Mouse (Mus musculus) retina, postnatal 7 days (tissue): ENCODE measurements around the gene Capn3.

Experiments used
- DNase-seq: peaks from one replicate; pipeline ENCODE4 v3.0.0-alpha.2; 2012; ENCODE audit warnings: low read depth, low spot score

The Capn3 gene

DNA sequence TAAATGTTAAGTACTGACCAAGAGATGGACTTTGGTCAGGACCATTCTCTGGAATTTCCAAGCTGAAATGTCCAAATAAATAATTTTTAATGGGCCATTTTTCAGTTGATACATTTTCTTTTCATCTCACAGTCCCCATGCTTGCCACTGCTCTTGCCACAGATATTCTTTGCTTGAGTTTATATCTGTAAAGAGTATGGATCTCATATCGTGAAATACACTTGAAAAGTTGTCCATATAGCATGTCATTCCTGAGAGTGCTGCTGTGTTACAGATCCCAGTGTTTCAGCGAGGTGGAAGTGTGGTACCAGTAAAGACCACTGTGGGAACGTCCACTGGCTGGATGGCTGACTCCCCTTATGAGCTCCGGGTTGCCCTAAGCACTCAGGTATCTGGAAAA is at the start of gene Capn3:
TSS of gene Capn3 (plus strand) at position 301 of the 400 bp plus-strand sequence.
- no peak for DNase-seq

GRCm38 (mm10) chr2:120411096-120411628 is 44.7 kb upstream of the Capn3 start:
- no peak for DNase-seq

DNA sequence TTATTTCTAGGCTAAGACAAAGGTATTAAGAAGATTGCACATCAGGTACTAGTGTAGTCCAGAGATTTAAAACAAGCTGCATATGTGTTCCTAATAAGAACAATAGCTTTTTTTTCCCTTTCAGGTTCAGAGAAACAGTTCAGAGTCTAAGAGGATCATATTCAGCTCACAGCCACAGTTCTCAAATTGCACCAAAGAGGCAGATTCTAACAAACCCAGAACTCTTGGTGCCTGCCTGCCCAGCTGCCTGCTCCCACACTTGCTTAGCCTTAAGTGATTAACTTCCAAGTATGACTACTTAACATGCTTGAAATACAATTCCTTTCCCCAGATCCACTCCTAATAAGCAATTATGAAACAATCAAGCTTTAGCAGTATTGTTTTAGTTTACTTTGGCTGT is 41.7 kb upstream of the Capn3 start:
- DNase-seq, result no peak

- no peak for DNase-seq
Measured at GRCm38 (mm10) chr2:120414738-120415414, 40.9 kb upstream of the Capn3 start.

GRCm38 (mm10) chr2:120424386-120424785 is 31.4 kb upstream of the Capn3 start:
- no peak for DNase-seq

DNA sequence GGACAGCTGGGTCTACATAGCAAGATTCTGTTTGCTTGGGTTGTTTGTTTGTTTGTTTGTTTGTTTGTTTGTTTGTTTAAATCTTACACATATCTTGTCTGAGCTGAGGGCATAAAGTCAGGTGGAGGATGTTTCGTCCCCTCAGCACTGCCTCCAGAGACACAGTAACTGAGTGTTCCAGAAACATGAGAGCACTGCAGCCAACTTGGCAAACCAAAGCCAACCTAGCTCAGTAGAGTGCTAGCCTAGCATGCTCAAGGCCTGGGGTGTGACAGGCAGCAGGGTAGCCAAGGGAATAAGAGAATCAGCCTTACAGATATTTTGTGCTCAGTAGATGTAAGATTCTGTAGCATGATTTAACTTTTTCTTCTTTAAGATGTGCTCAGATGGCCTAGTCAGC is 11.3 kb upstream of the Capn3 start:
- no peak for DNase-seq

- DNase-seq, result no peak
Measured at GRCm38 (mm10) chr2:120446373-120446772, 9.4 kb upstream of the Capn3 start.

DNA sequence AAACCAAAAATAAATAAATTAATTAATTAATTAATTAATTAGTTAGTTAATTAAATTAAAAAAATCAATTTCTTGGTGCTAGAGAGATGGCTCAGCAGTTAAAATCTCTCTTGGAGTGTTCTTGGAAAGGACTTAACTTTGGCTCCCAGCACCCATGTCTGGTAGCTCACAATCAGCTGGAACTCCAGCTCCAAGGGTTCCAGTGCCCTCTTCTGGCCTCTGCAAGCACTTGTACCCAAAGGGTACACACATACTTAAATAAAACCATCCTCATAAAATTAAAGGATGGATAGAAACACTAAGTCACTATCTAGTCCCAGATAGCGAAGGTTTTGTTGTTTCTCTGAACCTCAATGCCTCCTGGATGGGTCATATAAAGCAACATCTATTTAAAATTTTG is 8.5 kb upstream of the Capn3 start:
- no peak for DNase-seq

- DNase-seq, result no peak
Measured at GRCm38 (mm10) chr2:120450724-120451123, 5.1 kb upstream of the Capn3 start.

- DNase-seq, result no peak
Measured at GRCm38 (mm10) chr2:120452600-120452999, 3.2 kb upstream of the Capn3 start.

DNA sequence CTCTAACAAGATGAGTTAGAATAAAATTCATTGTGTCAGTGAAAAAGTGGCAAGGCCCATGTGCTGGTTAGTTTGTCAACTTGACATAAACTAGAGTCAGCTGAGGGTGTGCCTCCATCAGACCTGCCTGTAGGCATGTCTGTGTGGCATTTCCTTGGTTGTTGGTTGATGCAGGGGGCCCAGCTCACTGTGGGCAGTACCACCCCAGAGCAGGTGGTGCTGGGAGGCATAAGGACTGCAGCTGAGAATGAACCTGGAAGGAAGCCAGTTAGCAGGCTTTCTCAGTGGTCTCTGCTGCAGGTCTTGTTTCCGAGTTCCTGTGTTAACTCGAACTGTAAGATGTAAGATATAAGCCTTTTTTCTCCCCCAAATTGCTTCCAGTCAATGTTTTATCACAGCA is 832 bp upstream of the Capn3 start:
- DNase-seq, result no peak

GRCm38 (mm10) chr2:120460216-120460615 is 4.4 kb downstream of the Capn3 start:
- DNase-seq, result no peak

DNA sequence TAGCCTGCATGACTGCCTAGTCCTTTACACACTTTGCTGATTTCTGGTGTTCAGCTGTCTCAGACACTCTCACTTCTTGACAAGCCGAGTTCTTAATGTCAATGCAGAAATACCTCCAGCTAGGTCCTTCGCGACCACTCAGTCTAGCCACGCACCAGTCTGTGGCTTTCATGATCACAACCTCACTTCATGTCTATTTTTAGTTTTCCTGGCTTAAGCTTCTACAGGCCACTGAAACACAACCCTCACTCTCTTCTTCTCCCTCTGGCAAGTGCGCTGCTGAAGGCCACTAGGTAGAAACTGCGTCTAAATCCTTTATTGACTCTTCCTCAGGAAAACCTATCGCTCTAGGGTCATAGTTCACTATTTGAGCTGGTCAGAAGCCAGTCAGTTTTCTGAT is 7.5 kb downstream of the Capn3 start:
- DNase-seq, result no peak

DNA sequence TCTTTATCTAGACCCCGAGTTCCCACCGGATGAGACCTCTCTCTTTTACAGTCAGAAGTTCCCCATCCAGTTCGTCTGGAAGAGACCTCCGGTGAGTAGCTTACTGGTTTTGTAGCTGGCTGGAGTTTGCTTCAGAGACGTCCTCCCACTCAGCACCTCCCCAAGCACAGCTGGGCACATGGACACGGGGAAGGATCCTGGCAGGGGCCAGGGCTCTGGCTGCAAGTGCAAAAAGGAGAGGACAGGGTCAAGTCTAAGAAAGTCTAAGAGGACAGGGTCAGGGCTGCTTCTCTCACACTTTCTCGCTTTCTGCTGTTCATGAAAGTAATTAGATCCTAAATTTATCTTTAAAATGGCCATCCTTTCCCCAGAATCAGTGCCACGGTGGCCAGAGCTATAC is 8.3 kb downstream of the Capn3 start:
- no peak for DNase-seq

DNA sequence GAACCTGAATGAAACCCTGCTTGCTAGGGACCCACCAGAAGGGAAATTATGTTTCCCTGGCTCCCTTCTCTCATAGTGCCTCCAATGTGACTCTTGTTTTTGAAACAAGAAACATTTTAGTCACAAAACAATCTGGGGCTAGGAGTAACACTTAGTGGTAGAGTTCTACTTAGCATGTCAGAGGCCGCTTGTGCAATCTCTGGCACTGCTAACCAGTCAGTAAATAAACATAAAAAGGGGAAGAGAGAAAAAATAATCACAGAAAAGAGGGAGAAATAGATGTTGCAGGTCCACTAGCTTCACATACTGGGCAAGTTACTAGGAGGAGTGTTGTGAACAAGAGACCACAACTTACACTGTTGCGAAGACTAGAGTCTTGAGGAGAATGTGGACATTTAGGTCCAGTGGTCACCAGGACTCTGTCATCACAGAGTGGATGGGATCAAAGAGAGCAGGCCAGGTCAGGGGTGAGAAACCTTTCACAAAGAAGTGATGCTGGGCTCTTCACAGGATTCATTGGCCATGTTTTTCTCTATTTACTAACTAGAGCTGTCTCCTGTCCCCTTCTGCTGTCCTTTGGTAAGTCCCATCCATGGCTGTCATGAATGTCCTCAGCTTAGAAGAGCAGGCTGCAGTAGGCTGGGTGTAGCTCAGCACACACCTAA is 9.0 kb downstream of the Capn3 start:
- DNase-seq, result no peak

GRCm38 (mm10) chr2:120465397-120465785 is 9.6 kb downstream of the Capn3 start:
- DNase-seq, result no peak

DNA sequence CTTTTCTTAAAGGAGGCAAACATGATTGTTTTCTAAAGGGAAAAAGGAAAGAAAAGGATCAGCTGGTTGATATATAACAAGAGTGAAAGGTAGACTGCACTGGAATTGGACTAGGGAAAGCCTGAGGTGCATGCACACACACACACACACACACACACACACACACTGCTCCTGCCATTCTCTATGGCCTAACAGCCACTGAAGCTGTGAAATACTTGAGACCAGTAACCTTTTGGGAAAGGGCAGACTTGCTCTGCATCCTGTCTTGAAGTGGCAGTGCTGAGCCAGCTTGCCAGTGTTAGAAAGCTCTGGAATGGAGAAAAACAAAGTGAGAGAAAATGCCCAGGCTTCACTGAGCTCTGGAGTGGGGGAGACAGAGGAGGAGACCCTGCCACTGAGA is 12.2 kb downstream of the Capn3 start:
- DNase-seq, result no peak

DNA sequence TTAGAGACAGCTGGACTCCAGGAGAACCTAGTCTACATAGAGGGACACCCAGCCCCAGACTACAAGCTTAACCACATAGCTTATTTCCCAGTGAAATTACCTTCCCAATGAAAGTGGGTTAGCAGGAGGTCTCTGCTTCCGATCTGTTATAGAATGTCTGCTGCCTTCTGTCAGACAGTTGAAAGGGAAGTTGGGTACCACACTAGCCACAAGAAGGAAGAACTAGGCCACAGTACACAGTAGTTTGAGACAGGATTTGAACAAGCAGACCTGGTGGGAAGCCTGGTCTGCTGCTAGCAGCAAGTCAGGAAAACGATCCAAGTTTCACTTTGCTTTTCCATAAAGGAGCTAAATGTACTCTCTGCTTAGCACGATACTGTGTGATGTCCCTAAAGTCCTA is 13.4 kb downstream of the Capn3 start:
- no peak for DNase-seq

GRCm38 (mm10) chr2:120469715-120470114 is 13.9 kb downstream of the Capn3 start:
- DNase-seq, result no peak

GRCm38 (mm10) chr2:120470856-120471255 is 15.0 kb downstream of the Capn3 start:
- no peak for DNase-seq

GRCm38 (mm10) chr2:120476277-120477087 is 20.7 kb downstream of the Capn3 start:
- no peak for DNase-seq

- peak; percentile 43 for DNase-seq
Measured at GRCm38 (mm10) chr2:120478600-120478999, 22.8 kb downstream of the Capn3 start.
